Mouse (Mus musculus): ENCODE measurements around the gene Heatr6.

The Heatr6 gene

DNA sequence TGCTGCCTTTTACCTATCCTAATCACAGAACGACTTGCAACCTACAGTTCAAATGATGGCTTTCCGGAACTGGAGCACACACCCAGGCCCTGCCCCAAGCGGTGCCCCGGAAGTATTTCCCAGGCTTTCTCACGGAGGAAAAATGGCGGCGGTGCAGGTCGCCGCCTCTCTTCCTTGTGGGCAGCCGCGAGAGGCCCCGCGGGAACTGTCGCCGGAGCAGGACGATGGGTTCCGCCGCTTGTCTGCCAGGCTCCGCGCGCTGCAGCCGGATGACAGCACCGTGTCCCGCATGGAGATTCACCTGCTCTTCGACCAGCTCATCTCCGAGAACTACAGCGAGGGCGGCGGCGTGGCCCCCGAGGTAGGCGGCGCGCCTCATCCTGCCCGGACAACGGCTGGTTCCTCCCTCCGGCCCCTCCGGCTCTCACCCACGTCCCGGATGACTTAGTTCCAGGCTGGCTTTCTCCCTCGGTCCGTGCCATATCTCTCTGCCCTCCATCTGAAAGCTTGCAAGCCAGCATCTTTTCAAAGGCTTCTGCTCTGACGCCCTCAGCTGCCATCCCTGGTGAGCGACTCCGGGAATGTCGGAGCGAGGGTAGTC, at the start of gene Heatr6:
Gene Heatr6 (plus strand): TSS at position 116 of the 601 bp plus-strand sequence.
- DNase-seq (ENCODE audit: low spot score in 2 of 2), result peak; percentile 95 to 96

DNA sequence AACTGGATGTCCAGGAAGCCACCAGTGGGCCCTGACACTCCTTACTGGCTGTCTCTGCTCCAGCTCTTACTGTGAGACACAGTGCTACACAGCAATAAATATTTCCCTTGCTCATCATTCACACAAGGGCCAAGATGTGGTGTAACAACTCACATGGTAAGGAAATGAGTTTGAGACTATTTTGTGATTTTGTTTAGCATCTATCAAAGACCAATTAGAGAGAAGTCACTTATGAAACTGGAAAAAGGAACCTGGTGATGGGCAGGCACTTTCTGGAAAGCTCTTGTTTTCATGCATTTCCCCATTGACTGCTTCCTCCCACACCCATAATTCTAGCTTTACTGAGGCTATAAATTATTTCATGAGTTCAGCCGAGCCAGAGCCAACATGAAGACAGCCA, 49.8 kb upstream of the Heatr6 start, which contains the start of gene Wfdc17:
Gene Wfdc17 (plus strand): TSS at position 287 of the 400 bp plus-strand sequence.
- no peak for DNase-seq (ENCODE audit: low spot score in 2 of 2)

DNA sequence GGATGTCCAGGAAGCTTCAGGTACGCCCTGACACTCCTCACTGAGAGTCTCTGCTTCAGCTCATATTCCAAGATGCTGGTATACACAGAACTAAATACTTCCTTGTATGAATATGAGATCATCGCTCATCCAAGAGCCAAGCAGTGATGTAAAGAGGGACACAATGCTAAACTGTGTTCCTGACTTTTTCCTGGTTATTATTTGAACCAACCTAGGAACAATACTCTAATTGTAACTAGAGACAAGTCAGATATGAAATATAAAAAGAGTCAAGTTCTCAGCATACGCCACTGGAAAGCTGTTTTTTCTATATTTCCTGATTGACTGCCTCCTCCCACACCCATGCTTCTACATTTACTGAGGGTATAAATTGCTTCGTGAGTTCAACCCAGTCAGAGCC, 44.8 kb upstream of the Heatr6 start, which contains the start of gene Wfdc18:
Gene Wfdc18 (plus strand): TSS at position 301 of the 400 bp plus-strand sequence.
- no peak for DNase-seq (ENCODE audit: low spot score in 2 of 2)

DNA sequence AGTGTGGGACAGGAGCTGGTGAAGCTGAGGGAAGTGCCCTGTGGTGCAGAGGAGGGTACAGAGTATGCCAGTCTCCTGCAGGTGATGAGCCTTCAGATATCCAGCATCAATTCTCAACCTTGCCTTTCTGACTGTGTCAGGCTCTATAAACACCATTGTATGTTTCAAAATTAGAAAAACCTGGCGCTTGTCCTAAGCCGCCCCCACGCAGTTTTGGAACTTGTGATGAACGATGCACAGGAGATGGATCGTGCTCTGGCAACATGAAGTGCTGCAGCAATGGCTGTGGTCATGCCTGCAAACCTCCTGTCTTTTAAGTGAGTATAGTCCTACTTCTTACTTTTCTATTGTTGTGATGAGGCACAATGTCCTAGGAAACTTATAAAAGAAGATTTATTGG, 43.8 kb upstream of the Heatr6 start:
- peak in 1 of 2 experiments; percentile 23 for DNase-seq (ENCODE audit: low spot score in 2 of 2)

DNA sequence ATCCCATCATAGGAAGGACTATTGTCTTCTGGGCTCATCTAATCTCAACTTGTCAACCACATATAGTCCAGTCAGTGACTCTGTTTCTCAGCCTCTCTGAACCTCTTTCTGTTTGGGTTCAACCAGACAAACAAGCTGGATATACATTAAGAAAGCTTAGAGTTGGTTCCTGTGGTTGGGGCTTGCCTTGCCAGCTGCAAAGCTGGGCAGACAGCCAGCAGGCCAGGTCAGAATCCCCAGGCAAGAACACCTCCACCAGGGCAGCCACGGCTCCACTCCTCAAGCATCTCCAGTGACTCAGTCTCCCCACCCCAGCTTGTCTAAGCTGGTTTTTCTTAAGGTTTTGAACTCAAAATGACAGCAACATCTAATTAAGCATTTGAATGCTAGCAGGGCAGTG, 40.8 kb upstream of the Heatr6 start:
- no peak for DNase-seq (ENCODE audit: low spot score in 2 of 2)

DNA sequence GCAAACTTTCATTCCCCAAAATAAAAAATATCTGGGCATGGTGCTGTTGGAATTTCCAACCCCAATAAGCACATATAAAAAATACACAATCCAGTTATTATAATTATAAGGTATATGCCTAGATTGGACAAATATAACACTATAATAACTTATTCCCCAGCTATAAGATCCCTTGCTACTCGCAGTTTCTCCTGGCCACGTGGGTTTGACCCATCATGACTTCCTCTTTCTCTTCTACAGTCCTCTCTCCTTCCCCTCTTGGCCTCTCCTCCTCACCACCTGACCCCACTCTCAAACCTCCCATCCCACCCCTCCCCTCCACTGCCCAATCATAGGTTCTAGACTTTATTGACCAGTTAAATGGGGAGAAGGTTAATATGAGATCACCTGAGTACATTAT, 39.6 kb upstream of the Heatr6 start:
- DNase-seq (ENCODE audit: low spot score in 2 of 2), result no peak

DNA sequence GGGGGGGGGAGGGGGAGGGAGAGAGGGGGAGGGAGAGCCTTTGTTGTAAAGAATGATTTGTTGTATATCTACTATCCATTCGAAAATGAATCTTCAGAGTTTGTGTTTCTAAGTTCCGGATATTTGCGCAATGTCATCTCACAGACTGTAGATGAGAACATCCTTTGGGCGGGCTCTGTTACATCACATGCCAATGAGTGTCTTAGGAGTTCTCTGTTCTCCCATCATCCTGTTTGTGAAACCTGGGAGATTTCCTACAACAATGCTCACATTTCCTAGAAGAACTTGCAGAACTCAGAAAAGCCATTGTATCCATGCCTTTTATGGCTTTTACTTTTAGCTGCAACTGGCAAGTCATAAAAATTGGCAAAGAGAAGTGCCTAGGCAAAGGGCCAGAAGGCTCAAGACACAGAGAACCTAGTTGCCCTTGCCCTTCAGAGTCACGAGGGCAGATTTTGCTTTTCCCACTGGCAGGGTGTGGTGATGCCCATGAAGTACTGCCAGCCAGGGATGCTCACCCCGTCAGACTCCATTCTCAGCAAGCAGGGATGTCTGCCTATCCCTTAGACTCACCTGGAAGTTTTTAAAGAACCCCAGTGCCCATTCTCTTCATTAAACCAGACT, 36.3 kb upstream of the Heatr6 start:
- no peak for DNase-seq (ENCODE audit: low spot score in 2 of 2)

DNA sequence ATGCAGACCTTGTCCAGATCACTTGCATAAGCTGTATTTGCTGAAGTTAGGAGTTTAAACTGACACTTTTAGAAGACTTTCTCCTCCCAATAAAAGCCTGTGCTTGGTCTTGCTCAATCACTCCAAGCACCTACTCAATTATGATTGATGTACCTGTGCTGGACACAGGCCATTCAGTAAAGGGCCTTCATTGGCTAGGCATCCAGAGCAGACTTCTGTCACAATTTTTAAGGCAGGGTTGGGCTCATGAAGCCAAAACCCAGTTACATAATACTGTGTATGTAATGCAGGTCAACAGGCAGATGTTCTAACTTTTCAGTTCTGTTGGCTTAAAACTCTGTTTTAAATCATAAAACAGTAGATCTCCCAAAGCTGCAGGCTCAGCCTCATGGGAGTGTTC, 32.7 kb upstream of the Heatr6 start:
- no peak for DNase-seq (ENCODE audit: low spot score in 2 of 2)

DNA sequence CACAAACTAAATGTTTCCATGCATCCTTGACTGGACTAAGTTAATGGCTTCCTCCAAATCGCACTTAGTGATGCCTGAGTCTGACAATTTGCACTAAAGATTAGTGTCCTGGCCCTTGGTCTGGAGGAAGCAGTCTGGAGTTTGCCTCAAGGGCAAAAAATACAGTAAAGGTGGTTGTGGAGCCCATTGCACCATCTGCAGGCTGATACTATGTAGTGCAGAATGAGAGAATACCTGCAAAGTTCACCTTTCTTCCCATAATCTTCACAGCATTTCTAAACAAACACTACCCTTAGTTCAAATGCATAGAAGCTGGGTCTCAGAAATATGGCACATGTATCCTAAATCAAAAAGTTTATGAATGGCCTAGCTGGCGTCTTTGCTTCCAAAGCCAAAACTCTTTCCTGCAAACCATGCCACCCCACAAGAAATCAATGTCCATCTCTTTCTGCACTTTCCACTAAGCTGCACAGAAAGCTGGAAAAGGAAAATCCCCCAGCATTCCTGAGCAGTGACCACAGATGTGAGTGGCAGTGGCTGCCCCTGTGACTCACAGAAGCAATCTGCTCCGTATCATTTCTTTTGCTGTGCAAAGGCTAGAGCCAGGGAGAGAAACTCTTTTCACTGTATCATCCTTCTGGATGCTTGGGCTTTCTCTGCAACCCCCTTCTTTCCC, 24.6 kb upstream of the Heatr6 start:
- no peak for DNase-seq (ENCODE audit: low spot score in 2 of 2)

DNA sequence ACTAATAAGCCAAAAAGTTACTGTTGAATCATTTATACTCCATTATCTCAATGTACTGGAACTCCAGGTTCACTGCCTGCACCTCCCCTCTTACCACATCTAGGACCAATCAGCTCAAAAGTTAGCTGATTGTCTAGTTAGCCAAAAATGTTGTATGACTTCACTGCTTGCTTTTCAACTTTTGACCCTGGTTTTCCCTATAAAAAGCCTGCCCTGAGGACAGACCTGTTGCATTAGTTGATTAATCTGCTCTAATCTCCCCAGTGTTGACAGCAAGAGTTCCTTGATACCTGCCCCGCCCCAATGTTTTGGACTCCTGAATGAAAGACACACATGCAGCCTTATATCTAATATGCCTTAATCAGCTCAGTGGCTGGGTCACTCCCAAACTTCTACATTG, 22.4 kb upstream of the Heatr6 start:
- no peak for DNase-seq (ENCODE audit: low spot score in 2 of 2)

DNA sequence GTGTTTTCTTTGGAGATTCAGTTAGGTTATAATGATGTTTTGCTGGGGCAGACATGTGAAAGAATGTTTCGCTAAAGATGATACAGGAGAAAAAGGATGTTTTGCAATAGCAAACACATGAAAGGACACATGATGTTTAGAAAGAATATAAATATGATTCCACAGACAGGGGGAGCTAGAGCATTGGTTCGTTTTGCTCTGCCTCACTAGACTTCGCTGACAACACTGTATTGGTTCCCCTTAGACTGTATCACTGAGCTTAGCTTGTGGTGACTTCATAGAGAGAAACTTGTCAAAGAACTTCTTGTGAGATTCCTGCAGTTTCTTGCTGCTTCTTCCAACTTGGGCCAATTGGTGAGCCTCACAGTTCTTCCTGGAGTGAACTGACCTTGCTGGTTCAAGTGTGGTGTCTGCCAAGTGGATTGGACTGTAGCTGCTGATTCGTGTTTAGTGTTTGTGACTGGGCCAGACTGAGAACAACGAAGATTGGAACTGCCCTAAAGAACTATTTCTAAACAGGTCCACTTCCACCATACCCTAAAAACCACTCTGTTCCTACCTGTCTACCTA, 20.3 kb upstream of the Heatr6 start:
- no peak for DNase-seq (ENCODE audit: low spot score in 2 of 2)

DNA sequence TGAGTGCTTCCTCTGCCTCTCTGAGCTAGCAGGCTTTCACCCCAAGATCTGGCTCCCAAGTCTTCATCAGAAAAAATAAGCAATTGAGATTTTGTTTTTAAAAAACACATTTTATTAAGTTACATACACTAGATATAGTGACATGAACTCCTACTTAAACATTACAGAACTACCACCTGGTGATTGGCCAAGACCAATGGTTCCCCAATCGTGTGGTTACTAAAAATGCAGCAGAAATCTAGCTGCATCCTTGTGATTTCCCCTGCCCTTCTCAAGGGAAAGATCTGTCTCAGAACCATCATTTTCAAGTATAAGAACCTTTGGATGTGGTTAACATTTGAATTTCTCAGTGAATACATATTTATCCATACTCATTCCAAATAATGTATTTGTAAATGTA, 19.3 kb upstream of the Heatr6 start:
- no peak for DNase-seq (ENCODE audit: low spot score in 2 of 2)

DNA sequence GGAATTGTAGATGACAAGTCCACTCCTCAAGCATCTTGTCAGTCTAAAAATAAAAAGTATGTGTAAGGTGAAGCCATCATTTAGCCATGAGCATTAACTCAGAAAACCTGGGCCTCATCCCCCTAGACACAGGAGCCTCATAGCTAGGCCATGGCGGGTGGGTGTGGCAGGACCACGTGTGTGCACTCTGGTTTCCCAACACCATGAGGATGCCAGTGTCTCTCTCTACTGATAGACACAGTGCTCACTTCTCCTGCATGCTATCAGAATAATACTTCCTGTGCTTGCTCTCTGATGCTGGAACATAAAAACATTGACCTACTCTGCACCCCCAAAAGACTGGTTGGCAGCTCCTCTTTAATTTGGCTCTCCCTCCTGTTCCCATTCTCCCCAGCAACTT, 17.6 kb upstream of the Heatr6 start:
- no peak for DNase-seq (ENCODE audit: low spot score in 2 of 2)

DNA sequence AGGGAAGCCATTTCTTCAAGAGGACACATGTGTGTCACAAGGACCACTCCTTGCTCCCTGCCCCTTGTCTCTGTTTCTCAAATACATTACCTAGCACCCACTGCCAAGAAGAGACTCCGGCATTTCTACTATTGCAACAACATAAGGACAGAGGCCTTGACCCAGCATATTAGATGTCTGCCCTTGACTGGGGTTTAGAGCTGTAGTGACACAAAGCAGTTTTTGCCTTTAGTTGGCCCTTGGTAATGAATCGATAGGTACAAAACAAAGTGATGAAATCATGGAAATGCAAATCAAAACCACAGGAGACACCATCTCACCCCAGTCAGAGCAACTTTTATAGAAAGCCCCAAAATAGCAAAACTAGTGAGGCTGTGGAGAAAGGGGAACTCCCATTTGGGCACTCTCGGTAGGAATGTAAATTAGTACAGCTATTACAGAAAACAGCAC, 16.4 kb upstream of the Heatr6 start:
- DNase-seq (ENCODE audit: low spot score in 2 of 2), result no peak

DNA sequence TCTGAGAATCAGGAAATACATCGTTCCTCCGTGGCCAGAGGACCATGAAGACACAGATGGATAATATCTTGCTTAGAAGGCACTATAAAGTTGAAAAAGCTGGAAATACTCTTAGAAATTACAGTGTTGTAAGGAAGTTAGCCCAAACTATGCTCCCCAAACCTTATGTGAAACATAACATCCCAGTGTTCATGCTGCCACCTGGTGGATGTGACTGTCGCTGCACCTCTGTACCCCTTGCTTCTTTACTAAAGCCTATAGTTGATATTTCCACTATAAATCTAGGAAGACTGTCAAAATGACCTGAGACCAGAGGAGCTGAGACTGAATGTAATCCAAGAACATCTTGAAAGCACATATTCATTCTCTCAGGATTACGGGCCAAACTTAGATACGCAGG, 14.3 kb upstream of the Heatr6 start:
- DNase-seq (ENCODE audit: low spot score in 2 of 2), result peak; percentile 82 to 91

DNA sequence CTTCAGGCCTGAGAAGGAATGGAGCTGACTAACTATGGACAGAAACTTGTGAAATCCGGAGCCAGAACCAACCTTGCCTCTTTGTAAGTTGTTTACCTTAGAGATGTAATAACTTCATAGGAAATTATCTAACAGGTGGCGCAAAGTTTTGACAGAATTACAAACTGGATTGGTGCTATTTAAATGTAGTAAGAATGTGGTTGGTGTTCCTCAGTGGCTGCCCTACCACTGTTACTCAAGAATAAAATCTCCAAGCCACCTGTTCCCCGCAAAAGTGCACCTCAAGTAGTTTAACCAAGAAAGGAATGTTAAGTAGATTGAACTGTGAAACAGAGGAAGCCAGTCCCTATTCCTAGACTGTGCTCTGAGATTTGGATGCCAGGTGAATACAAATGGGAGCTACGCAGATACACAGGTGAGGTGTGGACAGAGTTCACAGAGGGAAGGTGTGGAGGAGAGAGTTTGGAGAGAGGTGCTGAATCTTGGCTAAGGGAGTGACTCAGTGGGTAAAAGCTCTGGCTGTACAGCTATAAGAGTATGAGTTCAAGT, 13.0 kb upstream of the Heatr6 start:
- DNase-seq (ENCODE audit: low spot score in 2 of 2), result no peak

DNA sequence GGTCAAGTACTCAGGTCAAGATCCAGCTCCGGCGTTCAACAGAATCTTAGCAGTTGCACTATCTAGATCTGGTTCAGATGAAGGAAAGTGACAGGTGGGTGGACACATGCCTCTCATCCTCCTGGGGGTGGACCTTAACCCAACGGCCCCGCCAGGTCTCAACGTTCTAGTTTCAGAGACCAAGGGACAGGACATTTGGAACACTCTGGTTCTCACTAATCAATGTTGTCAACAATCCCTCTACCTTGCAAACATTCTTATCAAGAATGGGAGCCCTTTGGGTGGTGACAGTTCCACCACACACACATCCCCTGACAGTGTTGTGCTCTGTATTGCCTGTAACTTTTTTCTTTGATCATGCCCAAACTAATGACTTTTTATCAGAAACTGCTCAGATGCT, 11.7 kb upstream of the Heatr6 start:
- no peak for DNase-seq (ENCODE audit: low spot score in 2 of 2)

DNA sequence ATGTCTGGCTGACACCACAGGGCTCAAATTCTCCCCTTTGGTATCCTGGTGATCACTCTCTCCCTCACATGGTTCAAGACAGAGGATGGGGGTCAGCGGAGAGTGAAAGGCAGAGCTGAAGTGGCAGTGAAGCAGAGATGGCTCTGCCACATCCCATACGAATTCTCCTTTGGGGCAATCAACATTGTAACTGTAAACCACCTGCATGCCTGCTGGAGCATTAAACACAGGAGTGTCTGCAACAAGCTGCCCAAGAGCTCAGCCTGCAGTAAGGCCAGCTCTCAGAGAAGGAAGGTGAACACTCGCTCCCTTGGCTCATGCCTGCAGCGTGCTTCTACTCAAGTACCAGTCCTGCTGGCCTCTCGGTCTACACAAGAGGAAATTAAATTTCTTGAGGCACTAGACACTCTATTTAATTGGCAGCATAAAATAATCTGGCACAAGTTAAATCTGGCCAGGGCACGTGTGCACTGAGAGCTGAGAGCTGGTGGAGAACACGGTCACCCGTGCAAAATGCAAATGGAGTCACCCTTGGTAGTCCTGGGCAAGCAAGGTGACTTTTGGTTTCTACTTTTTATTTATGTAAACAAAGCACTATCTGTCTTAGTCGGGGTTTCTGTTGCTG, 10.7 kb upstream of the Heatr6 start:
- no peak for DNase-seq (ENCODE audit: low spot score in 2 of 2)

DNA sequence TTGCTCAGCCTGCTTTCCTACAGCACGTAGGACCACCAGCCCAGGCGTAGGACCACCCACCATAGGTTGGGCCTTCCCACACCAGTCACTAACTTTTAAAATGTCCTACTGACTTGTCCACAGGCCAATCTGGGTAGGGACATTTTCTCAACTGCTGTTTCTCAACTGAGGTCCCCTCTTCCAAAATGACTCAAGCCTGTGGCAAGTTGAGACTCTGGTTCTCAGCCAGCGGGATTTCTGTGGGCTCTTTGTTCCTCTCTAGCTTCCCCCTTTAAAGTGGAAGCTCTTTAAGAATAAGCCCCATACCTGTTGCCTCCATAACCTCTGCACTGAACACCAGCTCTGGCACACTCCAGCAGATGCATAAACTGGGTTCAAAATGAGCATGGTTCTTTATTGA, 10.0 kb upstream of the Heatr6 start:
- DNase-seq (ENCODE audit: low spot score in 2 of 2), result no peak

DNA sequence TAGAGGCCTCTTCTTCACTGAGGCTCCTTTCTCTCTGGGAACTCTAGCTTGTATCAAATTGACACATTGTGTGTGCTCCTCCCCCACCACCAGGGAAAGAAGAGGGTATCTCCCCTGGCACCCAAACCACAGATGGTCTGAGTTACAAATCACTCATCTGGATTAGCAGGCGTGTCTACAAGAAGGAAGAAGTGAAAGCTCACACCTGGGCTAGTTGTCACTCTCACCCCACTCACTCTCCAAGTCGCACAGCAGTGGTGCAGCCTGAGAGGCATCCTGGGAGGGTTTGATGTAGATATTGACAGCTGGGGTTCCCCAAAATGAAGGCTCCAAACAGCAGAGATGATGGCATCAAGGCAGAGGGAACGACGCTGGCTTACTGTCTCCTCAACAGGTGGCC, 7.3 kb upstream of the Heatr6 start:
- DNase-seq (ENCODE audit: low spot score in 2 of 2), result no peak

DNA sequence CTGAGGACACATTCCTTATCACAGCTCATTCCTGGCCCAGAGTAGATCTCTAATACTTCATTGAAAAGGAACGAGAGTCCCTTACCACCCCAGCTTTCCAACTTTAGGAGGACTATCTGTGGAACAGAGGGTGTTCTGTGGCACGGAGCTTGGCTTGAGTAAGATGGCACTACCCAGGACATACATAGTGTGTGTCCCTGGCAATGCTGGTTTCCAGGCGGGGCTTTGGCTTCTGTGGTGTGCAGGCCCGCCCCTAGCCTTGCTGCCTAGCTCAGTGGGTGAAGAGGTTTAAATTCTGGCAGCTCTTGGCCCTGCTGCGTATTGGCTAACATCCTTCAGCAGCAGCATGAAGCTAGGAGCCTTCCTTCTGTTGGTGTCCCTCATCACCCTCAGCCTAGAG, 6.8 kb upstream of the Heatr6 start, which contains the start of gene Wfdc21:
Gene Wfdc21 (plus strand): TSS at position 260 of the 400 bp plus-strand sequence.
- DNase-seq (ENCODE audit: low spot score in 2 of 2), result no peak
